Mouse (Mus musculus) sigmoid colon, adult 10 weeks (tissue): ENCODE measurements around the gene Cfhr1. TPM values are rescaled to one million over a fixed set of nuclear protein-coding genes. Genes with fewer than 3 reads are reported as not detected.

Source experiments
- polyA plus RNA-seq: library from polyadenylated mRNA; stranded (reverse); fragments of 350-450 nt; fragmentation: Illumina TruSeq; extraction: RNeasy Lipid Tissue Mini Kit (QIAGEN cat#74804); gene quantifications from one replicate; pipeline ENCODE4 v1.2.3, GENCODE M21; 2014; ENCODE audit warnings: low read depth, low replicate concordance

Cfhr1 gene
- polyA plus RNA-seq = not detected

DNA sequence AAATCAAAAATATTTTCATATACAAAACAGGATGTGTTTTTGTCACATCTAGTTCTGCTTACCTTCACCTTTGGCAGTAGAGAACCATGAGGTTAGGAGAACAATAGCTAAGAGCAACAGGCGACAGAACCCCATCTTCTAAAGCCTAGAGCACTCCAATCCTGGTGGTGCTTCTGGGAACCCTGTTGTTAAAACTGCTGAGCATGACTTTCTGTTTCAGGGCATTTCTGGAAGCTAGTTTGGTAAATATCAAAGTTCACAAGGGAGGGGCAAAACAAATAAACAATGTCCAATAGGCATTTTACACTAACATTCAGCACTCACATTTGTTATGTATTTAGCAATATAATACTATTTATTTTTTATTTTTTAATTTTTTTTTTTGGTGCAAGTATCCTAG lies at the start of gene Cfhr1:
Gene Cfhr1, minus strand, starts transcription at position 249 of the 400 bp plus-strand sequence.

DNA sequence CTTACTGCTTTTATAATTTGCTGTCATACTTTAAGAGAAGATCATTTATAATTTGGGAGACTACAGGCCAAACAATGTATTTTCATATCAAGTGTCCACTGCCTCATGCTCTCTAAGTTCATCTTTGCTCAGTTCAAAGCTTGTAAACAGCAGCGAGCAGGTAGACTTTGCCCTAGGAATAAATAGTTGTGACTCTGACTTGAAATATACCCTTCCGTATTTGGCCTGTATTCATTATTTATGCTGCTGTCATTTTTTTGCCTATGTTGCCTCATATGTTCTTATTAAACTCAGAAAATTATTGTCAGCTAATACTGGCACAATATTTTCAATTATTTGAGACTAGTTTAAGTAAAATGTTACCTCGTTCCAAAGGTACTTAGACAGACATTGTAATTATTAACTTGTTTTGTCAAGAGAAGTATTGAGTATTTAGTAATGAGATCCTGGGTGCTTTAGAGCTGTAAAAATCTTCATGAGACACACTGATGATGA lies 58.8 kb downstream of the Cfhr1 start, which contains the start of gene F13b:
Gene F13b, plus strand, starts transcription at position 445 of the 495 bp plus-strand sequence.

Other genes with a start within 250 kb of the Cfhr1 start
- not detected for gene Crb1, start 183.2 kb downstream of the Cfhr1 start, polyA plus RNA-seq
- 25.5 TPM for gene Zbtb41, start 138.0 kb downstream of the Cfhr1 start, polyA plus RNA-seq
- gene Aspm, start 105.5 kb downstream of the Cfhr1 start, polyA plus RNA-seq = 4.9 TPM
- gene F13b, start 58.6 kb downstream of the Cfhr1 start, polyA plus RNA-seq = not detected
- gene Gm4788, start 221.0 kb upstream of the Cfhr1 start, polyA plus RNA-seq = not detected